Mouse (Mus musculus) E14TG2a.4 (cell line): ENCODE data around the gene Fasn.

ENCODE experiments used
- CTCF ChIP-seq: conservative IDR thresholded peaks from 2 replicates; pipeline ENCODE4 v1.5.1; 2014; ENCODE audit warnings: low read length
- NANOG ChIP-seq: IDR thresholded peaks from 2 replicates; pipeline ENCODE4 v1.6.1; 2014; ENCODE audit warnings: borderline replicate concordance, low read length, mixed read lengths
- POU5F1 ChIP-seq: IDR thresholded peaks from 2 replicates; pipeline ENCODE4 v1.6.1; 2014; ENCODE audit warnings: low read length, borderline replicate concordance

DNA sequence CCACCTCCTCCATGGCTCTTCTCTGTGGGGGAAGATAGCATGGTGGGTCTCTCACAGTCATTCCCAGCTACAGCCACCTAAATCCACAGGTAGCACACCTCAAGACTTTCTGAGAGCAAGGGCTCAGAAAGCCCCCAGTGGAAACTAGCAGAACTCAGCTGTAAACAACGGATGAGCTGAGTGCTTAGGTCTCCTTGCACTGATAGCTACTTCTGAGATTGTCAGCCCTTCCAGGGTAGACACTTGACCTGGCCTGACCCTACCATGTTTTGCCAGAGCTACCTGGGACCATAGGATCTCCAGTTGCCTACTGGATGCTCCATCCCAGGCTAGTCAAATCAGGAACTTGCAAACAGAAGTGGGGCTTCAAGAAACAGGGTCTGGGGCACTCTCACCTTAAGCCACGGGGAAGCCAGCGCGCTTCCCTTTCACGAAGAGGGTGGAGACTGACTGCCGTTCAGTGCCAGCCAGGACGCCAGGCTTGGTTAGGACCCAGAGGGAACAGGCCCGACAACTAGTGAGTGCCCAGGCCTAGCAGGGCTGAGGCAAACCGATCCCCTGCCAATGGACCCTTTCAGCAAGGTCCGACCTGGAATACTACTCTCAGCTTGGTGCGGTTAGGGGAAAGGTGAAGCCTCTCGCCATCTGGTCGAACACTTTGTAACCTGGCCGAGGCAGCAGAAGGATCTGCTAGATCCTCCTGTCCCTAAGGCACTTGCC is 1.4 kb downstream of the Fasn start:
- TF ChIP-seq CTCF = no peak
- TF ChIP-seq NANOG = no peak
- TF ChIP-seq POU5F1 = no peak
